Mouse (Mus musculus) liver, adult 2 months (tissue): ENCODE data around the gene Dohh. TPM values are rescaled to one million over a fixed set of nuclear protein-coding genes. Genes with fewer than 3 reads are reported as not detected.
A peak's percentile ranks its signal among the peaks of the same experiment; 100 is the strongest.

Experiments
- DNase-seq: peaks from one replicate; pipeline ENCODE4 v3.0.0-alpha.2; 2011; ENCODE audit warnings: low read depth, low spot score; ENCODE audit errors: extremely low read depth
- H3K27ac ChIP-seq: fragments of 200-500 bp; replicated peaks from 2 replicates; pipeline ENCODE4 v1.5.1; 2012; ENCODE audit warnings: low read depth, mild to moderate bottlenecking, control low read depth, inconsistent platforms, low read length; ENCODE audit not compliant: insufficient read depth
- H3K27me3 ChIP-seq: fragments of 200-500 bp; 2 replicates; pipeline ENCODE4 v1.6.1; 2012; ENCODE audit warnings: mild to moderate bottlenecking, moderate library complexity, low read length, inconsistent platforms; ENCODE audit not compliant: control insufficient read depth, insufficient read depth
- H3K36me3 ChIP-seq: fragments of 200-500 bp; 2 replicates; pipeline ENCODE4 v1.6.1; 2012; ENCODE audit warnings: low read length, inconsistent platforms; ENCODE audit not compliant: control insufficient read depth, insufficient read depth
- H3K4me1 ChIP-seq: fragments of 200-500 bp; 2 replicates; pipeline ENCODE4 v1.6.1; 2011; ENCODE audit warnings: low read length; ENCODE audit not compliant: control insufficient read depth, insufficient read depth
- H3K4me3 ChIP-seq: fragments of 200-500 bp; 2 replicates; pipeline ENCODE4 v1.5.1; 2011; ENCODE audit warnings: low read depth, mild to moderate bottlenecking, control low read depth, low read length, moderate library complexity; ENCODE audit not compliant: insufficient read depth
- H3K79me2 ChIP-seq: fragments of 200-500 bp; 2 replicates; pipeline ENCODE4 v1.6.1; 2012; ENCODE audit warnings: inconsistent platforms, mild to moderate bottlenecking, low read length, moderate library complexity; ENCODE audit not compliant: control insufficient read depth, insufficient read depth
- H3K9ac ChIP-seq: fragments of 200-500 bp; 2 replicates; pipeline ENCODE4 v1.6.1; 2012; ENCODE audit warnings: low read depth, mild to moderate bottlenecking, control low read depth, inconsistent platforms, low read length
- CTCF ChIP-seq: fragments of 200-500 bp; IDR thresholded peaks from 2 replicates; pipeline ENCODE4 v1.5.1; 2011; ENCODE audit warnings: low read depth, low read length, control low read depth
- POLR2A ChIP-seq: fragments of 200-500 bp; IDR thresholded peaks from 2 replicates; pipeline ENCODE4 v1.6.1; 2011; ENCODE audit warnings: low read length, control low read depth; ENCODE audit not compliant: insufficient read depth; ENCODE audit errors: extremely low read depth
- WGBS: fragments of 180-500 bp; shearing (Covaris S2); methylation state at CpG from one replicate; pipeline ENCODE4 v1.1.7; 2018; 5-methylcytosine and 5-hydroxymethylcytosine counted together
- polyA plus RNA-seq: library from polyadenylated mRNA; depleted of rRNA; stranded (reverse); fragments of >200 nt; gene quantifications from 2 replicates; pipeline ENCODE4 v1.2.3, GENCODE M21; 2012; rRNA removed
- total RNA-seq: library from RNA; depleted of rRNA; stranded (reverse); fragments of >200 nt; gene quantifications from 2 replicates; pipeline ENCODE4 v1.2.3, GENCODE M21; 2014; rRNA removed

Dohh gene
- total and polyA plus RNA-seq, 2 experiments = 39.7 to 49.7 TPM

GRCm38 (mm10) chr10:81434361-81435263, 50.4 kb downstream of the Dohh start:
- Histone ChIP-seq H3K79me2 (no peaks in the 10 kb centered on the region), H3K4me1 (peaks cover 36% of the 10 kb centered on the region), H3K9ac (peak overlapping the region; percentile 17; the same call in 1 of the 2 replicates), H3K27ac (peak overlapping the region; percentile 87), H3K36me3 (no peaks in the 10 kb centered on the region), H3K27me3 (no peaks in the 10 kb centered on the region), H3K4me3 (no peak overlapping the region)
- TF ChIP-seq POLR2A (no peak), CTCF (no peak)
- WGBS = 46% methylated on average over 15 of the region's 15 CpGs
- DNase-seq = peak; percentile 35

GRCm38 (mm10) chr10:81435436-81435835, 51.2 kb downstream of the Dohh start:
- peak overlapping the region; percentile 75 for H3K27ac ChIP-seq
- 22% methylated on average over 3 of the region's 3 CpGs for WGBS

More at GRCm38 (mm10) chr10:81435436-81435835, 51.2 kb downstream of the Dohh start:
- H3K36me3 ChIP-seq = no peaks in the 10 kb centered on the region
- H3K4me1 ChIP-seq = peaks cover 36% of the 10 kb centered on the region
- TF ChIP-seq POLR2A = no peak
- no peak for TF ChIP-seq CTCF
- no peak overlapping the region for H3K4me3 ChIP-seq
- 0 out of 2 replicates have a peak overlapping the region, but pooled peaks have one; percentile 17 for H3K9ac ChIP-seq
- H3K79me2 ChIP-seq = no peaks in the 10 kb centered on the region
- H3K27me3 ChIP-seq = no peaks in the 10 kb centered on the region
- DNase-seq = peak; percentile 92

Other genes starting within 250 kb of the Dohh start
Only the 30 nearest of the 35 such genes appear.
- gene Pias4, start 216.5 kb upstream of the Dohh start, total RNA-seq = 8.9 and 10.1 TPM in 2 replicates
- 17.8 and 22.7 TPM in 2 replicates for gene Pias4, start 216.5 kb upstream of the Dohh start, polyA plus RNA-seq
- gene Eef2, start 207.8 kb upstream of the Dohh start, total RNA-seq = 812 and 946 TPM in 2 replicates
- 1,151 and 1,204 TPM in 2 replicates for gene Eef2, start 207.8 kb upstream of the Dohh start, polyA plus RNA-seq
- 14.1 and 16.0 TPM in 2 replicates for gene Dapk3, start 201.4 kb upstream of the Dohh start, total RNA-seq
- gene Dapk3, start 201.4 kb upstream of the Dohh start, polyA plus RNA-seq = 42.5 and 44.2 TPM in 2 replicates
- gene 4930442H23Rik, start 200.6 kb upstream of the Dohh start, total RNA-seq = not detected in 2 replicates
- not detected in 2 replicates for gene 4930442H23Rik, start 200.6 kb upstream of the Dohh start, polyA plus RNA-seq
- gene Nmrk2, start 182.4 kb upstream of the Dohh start, total RNA-seq = 0.09 TPM in 1 of 2 replicates, not detected in the other
- not detected in 2 replicates for gene Nmrk2, start 182.4 kb upstream of the Dohh start, polyA plus RNA-seq
- 0.07 TPM in 1 of 2 replicates, not detected in the other for gene Atcay, start 153.6 kb upstream of the Dohh start, total RNA-seq
- not detected in 2 replicates for gene Atcay, start 153.6 kb upstream of the Dohh start, polyA plus RNA-seq
- 0.27 and 0.74 TPM in 2 replicates for gene Zfr2, start 151.3 kb upstream of the Dohh start, total RNA-seq
- 0.15 and 1.6 TPM in 2 replicates for gene Zfr2, start 151.3 kb upstream of the Dohh start, polyA plus RNA-seq
- 0.60 and 0.65 TPM in 2 replicates for gene Matk, start 131.5 kb upstream of the Dohh start, total RNA-seq
- gene Matk, start 131.5 kb upstream of the Dohh start, polyA plus RNA-seq = 0.27 and 0.43 TPM in 2 replicates
- gene Mrpl54, start 117.5 kb upstream of the Dohh start, total RNA-seq = 52.1 and 65.9 TPM in 2 replicates
- gene Mrpl54, start 117.5 kb upstream of the Dohh start, polyA plus RNA-seq = 66.6 and 85.9 TPM in 2 replicates
- 30.5 and 44.1 TPM in 2 replicates for gene Apba3, start 117.5 kb upstream of the Dohh start, total RNA-seq
- gene Apba3, start 117.5 kb upstream of the Dohh start, polyA plus RNA-seq = 132 and 143 TPM in 2 replicates
- 7.6 and 7.7 TPM in 2 replicates for gene Tjp3, start 92.8 kb upstream of the Dohh start, total RNA-seq
- 24.2 and 32.0 TPM in 2 replicates for gene Tjp3, start 92.8 kb upstream of the Dohh start, polyA plus RNA-seq
- 7.4 and 10.0 TPM in 2 replicates for gene Pip5k1c, start 91.5 kb upstream of the Dohh start, total RNA-seq
- 25.8 and 30.1 TPM in 2 replicates for gene Pip5k1c, start 91.5 kb upstream of the Dohh start, polyA plus RNA-seq
- 5.0 and 5.7 TPM in 2 replicates for gene Cactin, start 63.3 kb upstream of the Dohh start, total RNA-seq
- gene Cactin, start 63.3 kb upstream of the Dohh start, polyA plus RNA-seq = 12.8 and 14.1 TPM in 2 replicates
- gene Tbxa2r, start 55.7 kb upstream of the Dohh start, total RNA-seq = 0.37 and 0.81 TPM in 2 replicates
- gene Tbxa2r, start 55.7 kb upstream of the Dohh start, polyA plus RNA-seq = 3.8 and 4.0 TPM in 2 replicates
- gene Gipc3, start 41.2 kb upstream of the Dohh start, total RNA-seq = under 0.01 and 0.27 TPM in 2 replicates
- 0.51 and 0.57 TPM in 2 replicates for gene Gipc3, start 41.2 kb upstream of the Dohh start, polyA plus RNA-seq
- gene Hmg20b, start 33.9 kb upstream of the Dohh start, total RNA-seq = 9.9 and 10.8 TPM in 2 replicates
- 48.1 and 54.0 TPM in 2 replicates for gene Hmg20b, start 33.9 kb upstream of the Dohh start, polyA plus RNA-seq
- 5.3 and 7.4 TPM in 2 replicates for gene Mfsd12, start 26.9 kb upstream of the Dohh start, total RNA-seq
- 12.8 and 13.4 TPM in 2 replicates for gene Mfsd12, start 26.9 kb upstream of the Dohh start, polyA plus RNA-seq
- gene 4930404N11Rik, start 18.6 kb upstream of the Dohh start, total RNA-seq = 0.47 TPM in 1 of 2 replicates, not detected in the other
- gene 4930404N11Rik, start 18.6 kb upstream of the Dohh start, polyA plus RNA-seq = 0.12 and 0.37 TPM in 2 replicates
- gene Fzr1, start 5.9 kb upstream of the Dohh start, total RNA-seq = 6.2 and 8.1 TPM in 2 replicates
- 20.9 and 29.9 TPM in 2 replicates for gene Fzr1, start 5.9 kb upstream of the Dohh start, polyA plus RNA-seq
- gene Gm48551, start within 50 bp of the Dohh start, total RNA-seq = 2.4 TPM in 1 of 2 replicates, not detected in the other
- 0.32 and 0.44 TPM in 2 replicates for gene Gm48551, start within 50 bp of the Dohh start, polyA plus RNA-seq
- 0.40 TPM in 1 of 2 replicates, not detected in the other for gene Gm48552, start 4.6 kb downstream of the Dohh start, total RNA-seq
- gene Gm48552, start 4.6 kb downstream of the Dohh start, polyA plus RNA-seq = 0.26 and 1.4 TPM in 2 replicates
- 1.3 and 1.5 TPM in 2 replicates for gene Smim24, start 8.6 kb downstream of the Dohh start, total RNA-seq
- gene Smim24, start 8.6 kb downstream of the Dohh start, polyA plus RNA-seq = 2.3 and 4.1 TPM in 2 replicates
- gene Nfic, start 71.2 kb downstream of the Dohh start, total RNA-seq = 7.4 and 16.4 TPM in 2 replicates
- gene Nfic, start 71.2 kb downstream of the Dohh start, polyA plus RNA-seq = 32.8 and 56.4 TPM in 2 replicates
- not detected in 2 replicates for gene Celf5, start 98.3 kb downstream of the Dohh start, total RNA-seq
- gene Celf5, start 98.3 kb downstream of the Dohh start, polyA plus RNA-seq = not detected in 2 replicates
- 31.6 and 48.6 TPM in 2 replicates for gene Ncln, start 112.0 kb downstream of the Dohh start, total RNA-seq
- gene Ncln, start 112.0 kb downstream of the Dohh start, polyA plus RNA-seq = 138 and 159 TPM in 2 replicates
- gene S1pr4, start 115.7 kb downstream of the Dohh start, total RNA-seq = 0.28 and 0.40 TPM in 2 replicates
- gene S1pr4, start 115.7 kb downstream of the Dohh start, polyA plus RNA-seq = 1.2 and 1.5 TPM in 2 replicates
- 0.94 and 1.1 TPM in 2 replicates for gene Gna15, start 139.8 kb downstream of the Dohh start, total RNA-seq
- gene Gna15, start 139.8 kb downstream of the Dohh start, polyA plus RNA-seq = 0.31 and 0.64 TPM in 2 replicates
- 20.7 and 27.3 TPM in 2 replicates for gene Gna11, start 160.8 kb downstream of the Dohh start, total RNA-seq
- gene Gna11, start 160.8 kb downstream of the Dohh start, polyA plus RNA-seq = 61.6 and 64.2 TPM in 2 replicates
- 200 and 263 TPM in 2 replicates for gene Aes, start 175.1 kb downstream of the Dohh start, total RNA-seq
- 1,785 and 2,016 TPM in 2 replicates for gene Aes, start 175.1 kb downstream of the Dohh start, polyA plus RNA-seq
- gene Tle2, start 190.1 kb downstream of the Dohh start, total RNA-seq = 3.0 and 7.2 TPM in 2 replicates
- gene Tle2, start 190.1 kb downstream of the Dohh start, polyA plus RNA-seq = 35.4 and 56.0 TPM in 2 replicates